Mouse (Mus musculus) adrenal gland, adult (tissue): Measurements from ENCODE around the gene Def8.
A peak's percentile ranks its signal among the peaks of the same experiment; 100 is the strongest.
"Not testable (repeated sequence)": the region's sequence is repeated elsewhere in the genome, so short reads cannot be mapped to it uniquely, and the experiment has no call there.

ENCODE experiments used
- DNase-seq, 2 experiments: peaks; one replicate each; pipeline ENCODE4 v3.0.0; 2022 to 2023; ENCODE audit warnings: low spot score in 1 of 2; ENCODE audit not compliant: inconsistent age in 2 of 2

Gene Def8

DNA sequence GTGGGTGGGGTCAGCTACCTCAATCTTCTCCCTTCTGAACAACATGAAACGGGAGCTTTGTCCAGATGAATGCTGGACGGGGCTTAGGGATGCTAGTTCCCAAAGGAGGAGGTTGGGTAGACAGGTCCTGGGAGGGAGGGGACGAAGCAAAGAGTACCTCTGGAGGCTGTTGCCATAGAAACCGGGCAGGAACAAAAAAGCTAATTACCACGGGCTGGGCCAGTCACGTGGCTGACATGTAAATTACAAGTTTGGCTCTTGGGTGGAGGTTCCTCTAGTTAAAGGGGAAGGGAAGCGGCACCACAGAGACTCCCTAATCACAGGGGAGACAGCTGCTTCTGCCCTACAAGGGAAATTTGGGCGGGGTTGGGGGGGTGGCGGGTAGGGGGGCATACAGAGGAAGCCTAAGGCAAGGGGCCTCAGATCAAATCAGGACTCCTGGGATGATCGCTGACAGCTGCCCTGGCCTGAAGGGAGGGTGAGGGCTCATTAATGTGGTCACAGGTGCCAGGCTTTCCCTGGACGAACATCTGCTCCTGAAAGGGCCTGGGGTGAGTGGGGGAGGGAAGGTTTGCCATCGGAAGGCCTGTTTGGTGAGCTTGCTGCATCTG is 10.7 kb upstream of the Def8 start:
- DNase-seq: peak; percentile 20 to 27

DNA sequence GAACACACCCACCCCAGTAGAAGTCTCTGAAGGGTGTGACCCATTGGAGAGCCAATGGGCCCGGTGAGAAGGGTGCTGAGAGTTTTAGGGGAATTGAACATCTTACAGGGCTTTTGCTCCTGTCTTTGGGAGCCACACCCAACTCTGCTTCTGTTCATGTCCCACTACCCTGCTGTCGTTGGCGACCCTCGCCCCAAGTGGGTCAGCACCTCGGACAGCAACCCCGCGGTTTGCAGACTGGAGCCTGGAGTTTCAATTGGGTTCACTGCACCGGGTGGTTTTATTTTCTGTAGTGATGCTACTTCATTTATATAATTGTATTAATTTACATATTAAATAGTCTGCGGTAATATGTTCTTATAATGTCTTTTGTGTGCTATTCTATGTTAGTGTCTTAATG is 9.1 kb upstream of the Def8 start:
- no peak for DNase-seq

DNA sequence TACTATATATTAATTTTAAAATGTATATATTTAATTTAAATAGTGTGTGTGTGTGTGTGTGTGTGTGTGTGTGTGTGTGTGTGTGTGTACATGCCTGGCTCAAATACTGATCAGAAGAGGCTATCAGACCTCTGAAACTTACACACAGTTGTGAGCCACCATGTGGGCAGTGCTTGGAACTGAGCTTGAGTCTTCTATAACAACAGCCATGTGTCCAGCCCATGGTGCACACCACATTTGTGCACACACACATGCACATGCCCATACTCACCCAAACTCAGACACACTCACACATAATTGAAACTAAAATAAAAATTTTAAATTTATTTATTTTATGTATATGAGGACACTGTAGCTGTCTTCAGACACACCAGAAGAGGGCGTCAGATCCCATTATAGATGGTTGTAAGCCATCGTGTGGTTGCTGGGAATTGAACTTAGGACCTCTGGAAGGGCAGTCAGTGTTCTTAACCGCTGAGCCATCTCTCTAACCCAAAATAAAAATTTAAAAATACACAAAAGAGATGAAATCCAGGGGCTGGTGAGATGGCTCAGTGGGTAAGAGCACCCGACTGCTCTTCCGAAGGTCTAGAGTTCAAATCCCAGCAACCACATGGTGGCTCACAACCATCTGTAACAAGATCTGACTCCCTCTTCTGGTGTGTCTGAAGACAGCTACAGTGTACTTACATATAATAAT is 8.2 kb upstream of the Def8 start:
- not testable (repeated sequence) for DNase-seq

DNA sequence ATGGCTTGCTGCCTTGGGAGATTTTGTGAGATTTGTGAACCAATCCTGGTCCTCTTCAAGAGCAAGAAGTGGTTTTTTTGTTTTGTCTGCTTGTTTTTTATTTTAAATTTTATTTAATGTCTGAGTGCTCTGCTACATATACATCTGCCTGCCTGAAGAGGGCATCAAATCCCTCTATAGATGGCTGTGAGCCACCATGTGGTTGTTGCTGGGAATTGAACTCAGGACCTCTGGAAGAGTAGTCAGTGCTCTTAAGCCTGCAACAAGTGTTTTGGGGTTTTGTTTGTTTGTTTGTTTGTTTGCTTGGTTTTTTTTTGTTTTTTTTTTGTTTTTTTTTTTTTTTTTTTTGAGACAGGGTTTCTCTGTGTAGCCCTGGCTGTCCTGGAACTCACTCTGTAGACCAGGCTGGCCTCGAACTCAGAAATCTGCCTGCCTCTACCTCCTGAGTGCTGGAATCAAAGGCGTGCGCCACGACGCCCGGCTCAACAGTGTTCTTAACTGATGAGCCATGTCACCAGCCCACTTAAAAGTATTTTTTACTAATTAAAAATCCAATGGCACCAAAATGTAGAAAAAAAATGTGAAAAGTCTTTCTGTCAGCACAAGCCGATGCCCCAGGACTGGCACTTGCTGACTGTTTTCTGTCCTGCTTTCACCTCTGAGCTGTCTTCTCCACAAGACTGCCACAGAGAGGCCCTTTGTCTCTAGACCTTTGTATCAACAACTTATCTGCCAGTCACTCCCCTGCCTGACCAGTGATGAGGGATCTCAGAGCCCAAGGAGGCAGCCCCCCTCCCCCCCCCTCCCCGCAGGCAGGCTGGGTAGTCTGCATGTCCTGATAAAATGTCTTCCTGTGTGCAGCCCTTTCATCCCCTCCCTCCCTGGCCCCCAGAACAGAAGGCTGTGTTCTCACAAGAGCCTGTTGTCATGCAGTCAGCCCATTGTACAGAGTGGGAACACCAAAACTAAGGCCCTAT is 7.1 kb upstream of the Def8 start:
- DNase-seq: no peak

DNA sequence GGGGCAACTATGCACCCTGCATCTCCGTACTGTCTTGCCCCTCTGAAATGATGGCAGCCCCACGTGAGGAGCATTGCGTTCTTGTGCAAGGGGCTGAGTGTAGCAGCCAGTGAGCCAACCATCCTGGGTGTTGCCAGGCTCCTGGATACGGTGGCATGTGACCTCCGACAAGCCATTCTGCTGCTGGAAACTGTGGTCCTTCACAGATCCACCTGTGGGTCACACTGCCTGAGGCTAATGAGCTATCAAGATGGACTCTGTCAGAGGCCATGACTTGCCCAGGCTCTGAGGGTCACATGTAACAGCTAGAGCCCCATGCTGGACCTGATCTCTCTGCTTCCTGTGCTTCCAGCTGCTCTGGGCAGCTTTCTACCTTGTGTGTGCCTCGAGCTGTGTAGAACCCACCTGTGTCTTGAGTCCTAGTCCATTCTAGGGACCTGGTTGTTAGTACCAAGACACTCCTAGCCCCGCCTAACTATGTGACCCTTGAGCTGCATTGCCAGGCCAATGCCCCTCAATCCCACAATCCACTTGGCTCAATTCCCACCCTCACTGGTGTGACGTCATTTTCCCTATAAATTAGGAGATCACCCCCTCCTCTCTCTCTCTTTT is 6.3 kb upstream of the Def8 start:
- DNase-seq: no peak

DNA sequence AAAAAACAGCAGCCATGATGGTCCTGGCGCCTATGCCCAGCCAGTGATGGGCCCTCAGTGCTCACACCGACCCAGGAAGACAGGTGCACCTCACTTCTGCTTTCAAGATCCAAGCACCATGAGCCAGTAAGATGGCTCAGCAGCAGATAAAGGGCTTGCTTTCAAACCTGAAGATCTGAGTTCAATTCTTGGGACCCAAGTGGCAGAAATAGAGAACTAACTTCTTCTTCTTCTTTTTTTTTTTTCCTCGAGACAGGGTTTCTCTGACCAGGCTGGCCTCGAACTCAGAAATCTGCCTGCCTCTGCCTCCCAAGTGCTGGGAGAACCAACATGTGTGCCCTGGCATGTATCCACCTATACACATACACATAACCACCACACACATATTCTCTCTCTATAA is 3.6 kb upstream of the Def8 start:
- no peak for DNase-seq

DNA sequence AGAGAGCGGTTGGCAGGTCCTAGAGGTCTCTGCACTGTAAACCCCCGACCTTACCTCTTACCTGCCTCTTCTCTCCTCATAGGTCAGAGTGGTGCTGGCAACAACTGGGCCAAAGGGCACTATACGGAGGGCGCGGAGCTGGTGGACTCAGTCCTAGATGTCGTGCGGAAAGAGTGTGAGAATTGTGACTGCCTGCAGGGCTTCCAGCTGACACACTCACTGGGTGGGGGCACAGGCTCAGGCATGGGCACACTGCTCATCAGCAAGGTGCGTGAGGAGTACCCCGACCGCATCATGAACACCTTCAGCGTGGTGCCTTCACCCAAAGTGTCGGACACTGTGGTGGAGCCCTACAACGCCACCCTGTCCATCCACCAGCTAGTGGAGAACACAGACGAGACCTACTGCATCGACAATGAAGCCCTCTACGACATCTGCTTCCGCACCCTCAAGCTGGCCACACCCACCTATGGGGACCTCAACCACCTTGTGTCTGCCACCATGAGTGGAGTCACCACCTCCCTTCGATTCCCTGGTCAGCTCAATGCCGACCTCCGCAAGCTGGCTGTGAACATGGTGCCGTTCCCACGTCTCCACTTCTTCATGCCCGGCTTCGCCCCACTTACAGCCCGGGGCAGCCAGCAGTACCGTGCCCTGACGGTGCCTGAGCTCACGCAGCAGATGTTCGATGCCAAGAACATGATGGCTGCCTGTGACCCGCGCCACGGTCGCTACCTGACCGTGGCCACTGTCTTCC is 2.6 kb upstream of the Def8 start:
- no peak for DNase-seq

DNA sequence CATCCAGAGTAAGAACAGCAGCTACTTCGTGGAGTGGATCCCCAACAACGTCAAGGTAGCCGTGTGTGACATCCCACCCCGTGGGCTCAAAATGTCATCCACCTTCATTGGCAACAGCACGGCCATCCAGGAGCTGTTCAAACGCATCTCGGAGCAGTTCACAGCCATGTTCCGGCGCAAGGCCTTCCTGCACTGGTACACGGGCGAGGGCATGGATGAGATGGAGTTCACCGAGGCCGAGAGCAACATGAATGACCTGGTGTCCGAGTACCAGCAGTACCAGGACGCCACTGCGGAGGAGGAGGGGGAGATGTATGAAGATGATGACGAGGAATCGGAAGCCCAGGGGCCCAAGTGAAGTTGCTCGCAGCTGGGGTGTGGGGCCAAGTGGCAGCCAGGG is 2.0 kb upstream of the Def8 start:
- no peak for DNase-seq

DNA sequence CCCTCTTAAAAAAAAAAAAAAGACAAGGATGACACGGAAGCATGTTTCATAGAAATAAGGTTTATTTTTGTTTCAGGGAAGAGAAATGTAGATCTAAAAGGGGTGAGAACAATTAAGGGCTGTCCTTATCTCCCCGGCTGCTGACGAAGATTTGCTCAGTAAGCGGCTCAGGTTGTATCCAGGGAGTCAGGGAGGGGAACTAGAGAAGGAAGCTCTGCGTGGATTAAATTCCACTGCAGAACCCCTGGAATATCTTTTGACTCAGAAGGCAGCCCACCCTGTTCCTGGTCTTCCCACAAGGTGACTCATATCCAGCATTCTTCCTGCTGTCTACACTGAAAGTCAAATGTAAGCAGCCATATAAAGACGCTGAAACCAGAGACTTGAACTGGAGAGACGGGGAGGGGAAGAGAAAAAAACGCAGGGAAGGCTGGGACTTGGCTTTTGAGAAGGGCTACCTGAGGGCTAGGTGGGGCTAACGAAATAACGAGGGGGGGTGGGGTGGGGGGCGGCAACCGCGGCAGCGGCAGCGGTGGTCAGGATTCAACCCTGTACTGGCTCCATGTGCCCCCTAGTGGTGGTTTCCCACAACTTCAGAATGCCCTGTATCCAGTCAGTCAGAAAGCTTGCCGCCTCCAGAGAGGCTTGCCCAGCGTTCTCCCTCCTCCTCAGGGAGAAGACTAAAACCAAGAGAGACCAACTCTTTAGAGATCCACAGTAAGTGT is 1.1 kb upstream of the Def8 start:
- DNase-seq: peak; percentile 65 to 90

DNA sequence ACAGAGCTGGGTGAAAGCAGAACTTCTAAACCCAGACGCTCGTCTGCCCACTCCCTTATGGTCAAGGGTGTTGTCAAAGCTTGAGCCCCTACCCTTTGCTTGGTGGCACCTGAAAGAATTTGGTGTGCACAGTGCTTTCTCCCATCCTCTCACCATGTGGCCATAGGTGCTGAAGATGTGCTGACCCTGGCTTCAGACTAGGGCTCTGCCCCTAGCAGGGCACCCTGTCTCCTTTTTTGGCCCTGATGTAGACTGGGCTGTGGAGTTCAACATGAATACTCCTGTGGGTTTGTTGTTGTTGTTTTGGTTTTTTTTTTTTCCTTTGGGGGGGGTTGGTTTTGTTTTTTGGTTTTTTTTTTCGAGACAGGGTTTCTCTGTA is 557 bp upstream of the Def8 start:
- no peak for DNase-seq

DNA sequence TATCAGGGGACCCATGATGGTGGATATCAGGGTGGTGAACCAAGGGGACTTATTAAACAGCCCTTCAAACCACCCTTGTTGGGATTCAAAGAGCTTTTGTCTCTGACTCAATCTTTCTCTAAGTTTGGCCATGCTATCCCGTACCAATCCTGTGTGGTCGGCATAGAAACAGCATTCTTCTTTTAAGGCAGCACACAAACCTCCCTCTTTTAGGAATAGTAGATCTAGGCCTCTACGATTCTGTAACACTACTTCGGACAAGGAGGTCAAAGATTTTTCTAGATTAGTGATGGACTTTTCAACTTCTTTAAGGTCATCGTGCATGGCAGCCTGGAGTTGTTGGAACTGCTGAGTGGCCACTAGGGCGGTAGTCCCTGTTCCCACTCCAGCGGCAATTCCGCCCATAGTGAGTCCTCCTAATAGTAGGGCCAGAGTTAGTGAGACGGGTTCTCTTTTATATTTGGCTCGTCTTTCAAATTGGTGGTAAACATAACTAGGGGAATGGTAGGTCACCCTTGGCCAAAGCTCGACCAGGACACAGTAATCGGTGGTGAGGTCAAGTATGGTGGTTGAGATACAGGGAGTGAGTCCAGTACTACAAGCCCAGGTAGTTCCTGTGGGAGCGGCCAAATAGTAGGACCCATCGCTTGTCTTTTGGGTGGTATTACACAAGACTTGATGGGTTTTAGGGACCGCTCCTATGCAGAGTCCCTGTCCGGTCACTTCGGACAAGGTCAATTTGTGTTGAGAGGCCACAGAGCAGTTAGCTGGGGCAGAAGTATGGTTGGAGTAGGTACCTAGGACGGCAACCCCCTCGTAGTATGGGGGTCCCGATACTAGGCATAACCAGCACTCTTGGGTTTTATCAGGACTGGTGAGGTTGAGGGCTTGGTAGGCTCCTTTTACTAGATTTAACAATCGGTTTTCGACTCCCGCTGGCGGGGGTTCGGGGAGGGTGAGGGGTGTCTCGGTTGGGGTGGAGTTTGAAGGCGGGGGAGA is 3.5 kb downstream of the Def8 start:
- no peak for DNase-seq

DNA sequence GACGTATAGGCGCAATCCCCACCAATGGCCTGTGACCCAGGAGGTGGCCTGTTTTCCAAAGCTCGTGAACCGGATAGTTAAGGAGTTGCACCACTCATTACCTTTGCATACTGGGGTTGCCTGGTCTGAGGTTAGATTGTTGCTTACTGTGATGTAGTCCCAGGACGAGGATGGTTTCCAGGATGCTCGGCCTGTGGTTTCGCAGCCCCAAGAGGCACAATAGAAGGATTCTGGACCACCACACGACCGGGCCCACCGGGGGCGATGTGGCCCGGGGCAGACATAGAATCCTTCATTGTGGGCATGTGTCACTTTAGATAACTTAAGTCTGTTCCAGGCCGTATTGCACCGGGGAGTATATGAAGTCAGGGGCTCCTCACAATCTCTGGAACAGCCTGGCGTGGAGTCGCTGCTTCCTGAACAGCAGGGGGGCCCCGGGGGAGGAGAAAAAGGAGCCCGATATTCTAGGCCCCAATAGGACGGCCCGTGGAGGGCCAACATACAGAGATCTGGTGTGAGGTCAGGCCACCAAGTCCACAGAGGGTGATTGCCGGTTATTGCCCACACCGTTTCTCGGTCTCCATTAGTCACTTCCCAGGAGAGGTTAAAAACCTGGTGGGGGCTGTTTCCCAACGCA is 4.4 kb downstream of the Def8 start:
- DNase-seq: no peak

DNA sequence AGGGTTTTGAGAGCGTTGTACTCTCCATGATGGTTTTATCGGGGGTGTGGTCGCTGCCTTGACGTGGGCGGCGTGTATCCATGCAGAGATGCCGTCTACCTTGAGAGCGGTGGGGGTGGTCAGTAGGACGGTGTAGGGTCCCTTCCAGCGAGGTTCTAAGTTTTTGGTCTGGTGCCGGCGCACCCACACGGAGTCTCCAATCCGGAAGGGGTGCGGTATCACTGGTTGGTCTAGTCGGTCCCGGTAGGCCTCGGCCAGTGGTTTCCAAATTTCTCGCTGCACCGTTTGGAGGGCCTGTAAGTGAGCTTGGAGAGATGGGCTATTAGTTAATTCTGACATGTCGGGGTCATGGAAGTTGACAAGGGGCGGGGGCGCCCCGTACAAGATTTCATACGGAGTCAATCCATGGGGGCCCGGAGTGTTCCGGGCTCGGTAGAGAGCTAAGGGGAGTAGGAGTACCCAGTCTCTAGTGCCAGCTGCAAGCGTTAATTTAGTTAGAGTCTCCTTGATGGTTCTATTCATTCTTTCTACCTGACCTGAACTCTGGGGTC is 5.1 kb downstream of the Def8 start:
- DNase-seq: no peak

DNA sequence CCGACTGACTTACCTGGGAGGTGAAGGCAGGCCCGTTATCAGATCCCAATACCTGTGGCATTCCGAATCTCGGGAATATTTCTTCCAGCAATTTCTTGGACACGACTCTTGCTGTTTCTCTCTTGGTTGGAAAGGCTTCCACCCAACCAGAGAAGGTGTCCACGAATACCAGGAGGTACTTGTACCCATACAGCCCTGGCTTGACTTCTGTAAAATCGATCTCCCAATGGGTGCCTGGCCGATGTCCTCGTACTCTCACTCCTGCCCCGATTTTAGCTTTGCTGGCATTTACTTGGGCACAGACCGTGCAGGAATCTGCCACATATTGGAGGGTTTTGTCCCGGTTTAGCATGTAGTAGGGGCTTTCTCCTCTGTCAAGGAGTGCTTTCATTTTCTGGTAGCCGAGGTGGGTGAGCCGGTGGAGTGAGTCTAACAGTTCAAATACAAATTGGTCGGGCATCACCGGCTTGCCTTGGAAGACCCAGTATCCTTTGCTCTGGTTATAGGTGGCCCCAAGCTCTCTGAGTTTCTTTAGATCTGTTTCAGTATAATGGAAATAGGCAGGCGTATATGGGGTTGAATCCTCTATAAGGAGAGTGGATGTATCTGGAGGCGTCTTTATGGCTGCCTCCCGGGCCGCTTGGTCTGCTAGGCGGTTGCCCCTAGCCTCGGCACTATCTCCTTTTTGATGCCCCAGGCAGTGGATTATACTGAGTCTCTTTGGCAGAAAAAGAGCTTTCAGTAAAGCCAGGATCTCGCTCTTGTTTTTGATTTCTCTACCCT is 5.8 kb downstream of the Def8 start:
- no peak for DNase-seq

DNA sequence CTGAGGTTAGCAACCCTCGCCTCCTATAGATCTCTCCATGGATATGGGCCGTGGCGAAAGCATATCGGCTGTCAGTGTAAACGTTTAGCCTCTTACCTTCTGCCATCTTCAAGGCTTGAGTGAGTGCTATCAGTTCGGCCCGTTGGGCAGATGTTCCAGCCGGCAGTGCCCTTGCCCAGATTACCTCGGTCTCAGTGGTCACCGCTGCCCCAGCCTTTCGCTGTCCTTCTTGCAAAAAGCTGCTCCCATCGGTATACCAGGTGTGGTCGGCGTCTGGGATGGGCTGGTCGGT is 6.3 kb downstream of the Def8 start:
- not testable (repeated sequence) for DNase-seq

DNA sequence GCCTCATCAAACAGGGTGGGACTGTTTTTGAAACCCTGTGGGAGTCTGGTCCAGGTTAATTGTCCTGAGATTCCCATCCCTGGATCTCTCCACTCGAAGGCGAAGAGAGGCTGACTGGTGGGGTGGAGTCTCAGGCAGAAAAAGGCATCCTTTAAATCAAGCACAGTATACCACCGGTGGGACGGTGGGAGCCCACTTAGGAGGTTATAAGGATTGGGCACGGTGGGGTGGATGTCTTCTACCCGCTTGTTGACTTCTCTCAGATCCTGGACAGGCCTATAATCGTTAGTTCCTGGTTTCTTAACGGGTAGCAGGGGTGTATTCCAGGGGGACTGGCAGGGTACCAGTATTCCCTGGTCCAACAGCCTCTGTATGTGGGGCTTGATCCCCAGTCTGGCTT is 7.6 kb downstream of the Def8 start:
- DNase-seq: not testable (repeated sequence)

DNA sequence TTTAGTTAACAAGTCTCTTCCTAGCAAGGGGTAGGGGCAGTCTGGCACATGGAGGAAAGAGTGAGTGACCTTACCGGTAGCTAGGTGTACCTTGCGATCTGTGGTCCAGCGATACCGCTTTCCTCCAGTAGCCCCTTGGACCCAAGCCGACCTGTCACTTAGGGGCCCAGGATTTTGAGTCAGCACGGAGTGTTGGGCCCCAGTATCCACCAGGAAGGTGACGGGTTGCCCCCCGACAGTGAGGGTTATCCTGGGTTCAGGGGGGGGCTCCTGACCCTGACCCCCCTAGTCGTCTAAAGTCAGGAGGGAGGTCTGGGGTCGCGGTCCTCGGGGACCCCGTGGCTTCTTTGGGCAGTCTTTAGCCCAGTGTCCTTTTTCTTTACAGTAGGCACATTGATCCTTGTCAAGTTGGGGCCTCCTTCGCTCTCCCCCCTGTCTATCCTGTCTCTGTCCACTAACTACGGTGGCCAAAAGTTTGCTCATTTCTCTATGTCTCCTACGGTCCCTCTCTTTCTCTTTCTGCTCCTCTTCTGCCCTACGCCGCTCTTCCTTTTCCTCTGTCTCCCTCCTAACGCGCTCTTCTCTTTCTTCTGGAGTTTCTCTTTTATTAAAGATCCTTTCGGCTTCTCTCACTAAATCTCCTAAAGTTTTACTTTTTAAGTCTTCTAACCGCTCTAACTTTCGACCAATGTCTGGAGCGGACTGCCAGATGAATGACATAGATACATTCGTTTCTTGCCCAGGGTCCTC is 8.5 kb downstream of the Def8 start:
- no peak for DNase-seq
